Mouse (Mus musculus): ENCODE results near the gene Rnf144a.
A peak's percentile ranks its signal among the peaks of the same experiment; 100 is the strongest.

Rnf144a gene

DNA sequence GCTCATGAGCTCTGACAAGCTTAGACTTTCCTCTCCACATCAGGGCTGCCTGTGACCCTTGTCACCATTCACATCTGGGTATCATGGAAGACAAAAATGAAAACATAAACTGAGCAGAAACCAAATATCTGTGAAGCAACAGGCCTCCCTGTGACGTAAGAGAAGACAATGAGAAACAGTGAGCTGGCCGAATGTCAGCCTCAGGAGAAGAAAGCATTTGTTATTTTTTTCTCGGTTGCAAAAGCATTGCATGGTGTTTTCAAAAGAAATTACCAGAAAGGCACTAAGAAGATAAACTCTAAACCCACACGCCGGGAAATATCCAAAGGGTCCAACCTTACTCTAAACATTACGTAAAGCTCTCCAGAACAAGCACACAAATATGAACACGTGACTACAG lies 41.3 kb downstream of the Rnf144a start:
- no peak for DNase-seq (ENCODE audit: low read depth, low spot score)

DNA sequence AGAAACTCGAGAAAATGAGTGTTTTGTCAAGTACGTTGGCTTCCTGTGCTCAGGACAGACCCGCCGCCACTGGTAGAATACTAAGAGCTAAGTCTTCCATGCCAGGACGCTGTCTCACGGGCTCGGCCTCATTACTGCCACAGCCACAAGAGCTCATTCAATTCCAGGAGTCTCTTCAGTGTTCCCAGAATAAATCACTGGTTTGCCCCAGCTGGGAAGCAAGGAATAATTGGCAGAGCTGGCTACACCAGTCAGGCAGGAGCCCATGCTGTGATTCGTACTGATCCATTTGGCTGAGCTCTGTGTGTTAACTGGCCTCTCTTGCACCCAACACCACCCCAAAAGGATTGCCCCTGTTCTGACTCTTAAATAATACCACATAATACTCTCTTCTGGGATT lies 45.0 kb downstream of the Rnf144a start:
- DNase-seq (ENCODE audit: low read depth, low spot score), result no peak

DNA sequence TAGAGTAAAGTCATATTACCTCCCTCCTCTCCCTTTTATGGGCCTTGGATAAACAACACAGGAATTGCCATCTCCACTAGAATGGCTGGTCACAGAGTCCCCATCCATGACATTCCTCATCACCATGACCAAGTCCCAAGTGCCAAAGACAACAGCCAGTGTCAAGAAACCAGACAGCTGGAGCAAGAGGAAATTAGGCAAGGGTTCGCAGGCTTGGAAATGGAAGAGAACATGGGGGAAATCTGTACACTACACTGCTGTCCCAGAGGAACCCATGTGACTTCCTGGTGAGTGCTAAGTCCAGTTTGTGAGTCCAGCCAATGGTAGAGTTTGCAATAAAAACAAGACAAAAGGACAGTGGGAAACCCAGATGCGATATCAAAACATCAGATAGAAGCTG lies 47.7 kb downstream of the Rnf144a start:
- no peak for DNase-seq (ENCODE audit: low read depth, low spot score)

DNA sequence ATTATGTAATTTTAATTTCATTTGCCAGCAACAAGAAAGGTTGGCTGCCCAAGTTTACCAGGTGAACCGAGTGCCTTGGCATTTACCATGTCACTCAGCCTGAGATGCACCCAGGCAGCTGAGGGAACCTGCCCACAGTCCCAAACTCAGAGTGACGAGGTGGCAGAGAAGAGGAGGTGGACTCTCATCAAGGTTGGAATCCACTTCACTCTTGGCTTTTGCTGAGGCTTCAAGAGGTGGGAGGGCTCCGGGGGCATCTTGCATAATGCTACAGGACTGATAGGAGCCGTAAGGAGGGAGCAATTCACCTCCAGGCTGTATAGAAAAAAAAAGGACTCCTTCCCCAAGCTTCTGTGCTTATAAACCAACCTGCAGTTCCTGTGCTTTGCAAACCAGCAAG lies 48.7 kb downstream of the Rnf144a start:
- DNase-seq (ENCODE audit: low read depth, low spot score), result no peak

DNA sequence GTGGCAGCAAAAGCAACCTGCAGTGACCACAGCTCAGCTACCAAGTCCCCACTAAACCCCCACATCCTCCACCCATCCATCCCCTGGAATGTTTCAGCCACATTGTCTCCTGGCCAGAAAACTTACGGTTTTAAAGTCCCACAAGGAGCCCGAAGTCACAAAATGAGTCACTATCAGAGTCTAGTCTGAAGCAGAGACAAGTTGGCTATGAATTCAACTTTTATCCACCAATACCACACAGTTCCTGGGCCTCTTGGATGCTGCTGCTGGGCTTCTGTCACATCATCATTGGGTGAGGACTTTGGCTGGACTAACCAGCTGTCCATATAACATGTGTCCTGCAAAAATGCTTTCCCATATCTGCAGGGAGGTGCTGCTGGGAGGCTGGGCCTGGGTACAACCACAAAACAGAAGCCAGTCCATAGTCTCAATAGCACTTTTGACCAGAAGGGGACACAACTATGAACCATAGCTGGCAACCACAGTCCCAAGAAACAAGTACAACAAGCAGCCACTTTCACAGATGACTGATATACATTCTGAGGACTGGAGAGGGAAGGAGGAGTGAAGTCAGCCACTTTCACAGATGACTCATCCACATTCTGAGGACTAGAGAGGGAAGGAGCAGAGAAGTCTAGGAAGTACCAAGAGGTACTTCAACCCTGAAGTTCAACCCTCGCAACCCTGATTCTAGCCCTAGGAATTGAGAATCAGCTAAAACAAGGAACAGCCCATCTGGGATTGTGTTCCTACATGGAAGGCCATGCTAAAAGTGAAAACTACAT lies 49.3 kb downstream of the Rnf144a start:
- no peak for DNase-seq (ENCODE audit: low read depth, low spot score)

DNA sequence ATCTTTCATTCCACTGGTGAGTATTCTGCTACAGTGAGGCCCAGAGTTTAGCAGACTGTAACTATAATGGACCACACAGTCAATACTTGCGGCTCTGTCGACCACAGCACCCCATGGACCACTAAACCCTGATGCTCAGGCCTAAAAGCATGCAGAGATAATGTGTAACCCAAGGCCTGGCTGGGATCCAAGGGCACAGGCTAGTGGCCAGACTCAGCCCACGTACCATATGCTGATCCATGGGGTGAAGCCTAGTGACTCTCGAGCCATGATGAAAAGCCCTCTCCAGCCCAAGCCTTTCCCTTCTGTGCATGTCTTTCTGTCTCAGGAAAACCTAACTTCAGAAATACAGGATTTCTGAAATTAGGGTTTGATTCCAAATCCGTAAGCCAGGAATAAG lies 50.2 kb downstream of the Rnf144a start:
- no peak for DNase-seq (ENCODE audit: low read depth, low spot score)

DNA sequence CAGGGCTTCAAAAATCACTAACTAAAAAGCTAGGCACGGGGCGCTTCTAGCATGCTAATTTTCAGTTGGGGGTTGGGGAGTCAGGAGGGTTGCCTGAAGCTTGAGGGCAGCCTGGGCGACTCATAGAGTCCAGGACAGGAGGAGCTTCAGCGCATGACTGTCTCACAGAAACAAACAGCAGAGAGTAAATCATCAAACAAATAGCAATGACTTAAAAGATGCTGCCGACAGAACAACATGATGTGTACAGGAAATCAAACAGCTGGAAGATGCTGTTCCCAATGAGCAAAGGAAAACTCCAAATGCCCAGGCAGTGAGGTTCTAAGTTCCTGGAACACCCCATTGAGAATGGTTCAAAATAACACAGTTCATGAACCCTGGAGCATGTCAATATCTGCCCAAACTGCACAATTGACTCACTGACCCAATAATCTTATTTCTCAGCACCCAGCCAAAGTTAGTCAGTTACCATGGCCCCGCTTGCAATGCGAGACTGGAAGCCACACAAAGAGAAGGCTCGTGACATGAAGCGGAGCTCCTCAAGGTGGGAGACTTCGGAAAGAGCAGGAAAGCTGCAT lies 54.0 kb downstream of the Rnf144a start:
- no peak for DNase-seq (ENCODE audit: low read depth, low spot score)

DNA sequence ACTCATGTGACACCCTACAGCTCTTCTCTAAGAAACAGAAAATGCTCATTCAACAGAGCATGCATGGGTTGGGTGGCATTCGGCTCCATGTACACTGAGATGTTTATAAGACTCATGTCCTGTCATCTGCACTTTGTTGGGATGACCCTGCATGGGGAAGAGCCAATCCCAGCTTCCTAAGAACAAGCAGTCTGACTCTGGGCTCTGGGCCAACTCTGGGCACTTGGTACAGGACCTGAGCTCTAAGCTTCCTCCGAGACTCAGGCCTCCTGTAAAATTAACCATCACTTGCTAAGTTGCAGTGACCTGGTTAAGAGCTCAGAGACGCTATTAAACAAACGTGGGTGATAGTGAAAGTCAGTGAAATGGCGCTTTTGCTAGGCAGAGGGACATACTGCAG lies 55.2 kb downstream of the Rnf144a start:
- no peak for DNase-seq (ENCODE audit: low read depth, low spot score)

DNA sequence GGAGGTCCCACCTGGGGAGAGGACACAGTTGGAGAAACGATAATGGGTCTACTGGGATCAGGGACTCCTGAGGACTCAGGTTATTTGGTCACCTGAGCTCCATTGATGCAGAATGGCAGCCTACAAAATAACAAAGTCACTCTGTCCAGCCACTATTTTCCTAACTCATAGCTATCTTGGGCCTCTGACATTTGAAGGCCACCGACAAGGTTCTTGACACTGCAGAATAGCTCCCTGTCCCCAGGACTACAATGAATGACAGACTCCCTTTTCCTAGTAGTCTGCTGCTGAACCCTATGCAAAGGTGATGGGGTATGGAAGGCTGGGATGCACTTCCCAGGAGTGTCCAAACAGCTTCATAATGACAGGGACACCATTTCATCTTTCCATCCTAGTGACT lies 55.8 kb downstream of the Rnf144a start:
- no peak for DNase-seq (ENCODE audit: low read depth, low spot score)

DNA sequence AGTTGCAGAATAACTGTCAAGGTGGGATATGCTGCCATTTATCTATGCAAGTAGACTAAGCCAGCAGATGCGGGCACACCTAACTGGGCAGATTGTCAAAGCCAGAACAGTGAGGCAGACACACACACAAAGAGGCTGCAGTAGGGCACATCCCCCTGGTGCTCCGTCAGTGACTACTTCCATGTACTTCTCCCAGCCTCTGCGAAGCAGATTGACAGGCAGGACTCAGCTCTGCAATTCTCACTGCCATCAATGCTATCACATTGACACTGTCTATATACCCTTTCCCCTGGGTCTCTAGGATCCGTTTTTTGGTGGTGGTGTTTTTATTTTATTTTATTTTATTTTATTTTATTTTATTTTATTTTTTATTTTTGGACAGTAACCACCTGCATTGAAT lies 57.8 kb downstream of the Rnf144a start:
- no peak for DNase-seq (ENCODE audit: low read depth, low spot score)

DNA sequence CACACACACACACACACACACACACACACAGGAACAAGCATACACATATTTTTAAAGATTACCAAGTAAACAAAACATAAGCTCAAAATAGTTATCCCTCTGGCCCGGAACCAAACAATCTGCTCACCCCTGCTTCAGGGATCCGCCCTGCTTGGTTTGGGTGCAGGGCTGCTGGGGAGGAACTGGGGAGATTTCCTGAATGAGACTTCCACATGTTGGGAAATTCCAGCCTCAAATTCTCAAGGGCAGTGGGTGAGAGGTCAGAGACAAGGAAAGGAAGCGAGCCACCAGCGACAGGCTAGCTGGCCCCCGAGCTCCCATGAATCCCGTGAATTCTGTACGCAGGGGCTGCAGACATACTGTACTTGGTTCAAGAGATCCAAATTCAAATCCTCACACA lies 58.9 kb downstream of the Rnf144a start:
- peak; percentile 53 for DNase-seq (ENCODE audit: low read depth, low spot score)

DNA sequence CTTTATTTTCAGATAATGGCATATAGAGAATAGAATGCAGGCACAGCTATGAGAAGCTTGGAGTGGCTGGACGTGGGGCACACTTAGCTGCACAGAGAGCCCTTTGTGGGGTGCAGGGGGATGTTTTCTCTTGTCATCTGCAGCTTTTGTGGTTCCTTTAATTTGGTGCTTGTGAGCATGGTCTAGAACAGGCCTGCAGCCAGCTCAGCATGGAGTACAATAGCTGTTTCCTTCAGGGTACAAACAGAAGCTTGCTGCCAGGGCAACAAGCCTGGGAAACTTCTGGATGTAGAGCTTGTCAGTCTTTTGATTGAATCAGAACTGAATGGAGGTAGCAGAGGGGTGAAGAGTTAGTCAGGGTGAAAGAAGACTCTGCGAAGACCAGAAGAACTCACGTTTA lies 63.7 kb downstream of the Rnf144a start:
- no peak for DNase-seq (ENCODE audit: low read depth, low spot score)

DNA sequence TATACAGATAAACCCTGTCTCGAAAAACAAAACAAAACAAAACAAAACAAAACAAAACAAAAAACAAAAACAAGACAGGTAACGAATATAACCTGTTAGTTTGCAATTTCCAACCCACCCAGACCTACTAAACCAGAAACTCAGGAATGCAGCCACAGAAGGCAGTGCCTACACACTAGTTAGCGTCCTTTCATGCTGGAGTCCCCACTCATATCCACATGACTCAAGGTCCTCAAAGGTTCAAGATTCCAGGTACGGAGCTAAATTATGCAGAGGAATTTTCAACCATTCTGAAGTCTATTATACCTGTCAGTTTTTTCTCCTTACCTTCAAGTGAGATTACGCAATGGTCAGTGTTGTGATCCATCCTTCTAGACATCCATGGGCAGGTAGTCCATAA lies 70.6 kb downstream of the Rnf144a start:
- no peak for DNase-seq (ENCODE audit: low read depth, low spot score)

DNA sequence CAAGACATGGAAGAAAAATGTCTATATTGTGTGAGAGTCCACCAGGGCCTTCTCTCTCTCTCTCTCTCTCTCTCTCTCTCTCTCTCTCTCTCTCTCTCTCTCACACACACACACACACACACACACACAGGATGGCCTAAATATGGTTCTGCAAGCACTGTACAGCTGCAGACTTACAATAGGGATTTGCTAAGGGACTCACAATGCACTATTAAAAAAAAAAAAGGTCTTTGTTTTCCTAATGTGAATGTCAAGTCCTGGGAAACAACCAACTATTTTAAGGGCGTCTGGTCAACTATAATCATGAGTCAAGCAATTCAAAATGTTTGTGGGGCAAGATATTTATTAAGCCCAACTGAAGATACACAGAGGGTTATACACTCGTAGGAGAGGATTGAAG lies 71.9 kb downstream of the Rnf144a start:
- no peak for DNase-seq (ENCODE audit: low read depth, low spot score)

DNA sequence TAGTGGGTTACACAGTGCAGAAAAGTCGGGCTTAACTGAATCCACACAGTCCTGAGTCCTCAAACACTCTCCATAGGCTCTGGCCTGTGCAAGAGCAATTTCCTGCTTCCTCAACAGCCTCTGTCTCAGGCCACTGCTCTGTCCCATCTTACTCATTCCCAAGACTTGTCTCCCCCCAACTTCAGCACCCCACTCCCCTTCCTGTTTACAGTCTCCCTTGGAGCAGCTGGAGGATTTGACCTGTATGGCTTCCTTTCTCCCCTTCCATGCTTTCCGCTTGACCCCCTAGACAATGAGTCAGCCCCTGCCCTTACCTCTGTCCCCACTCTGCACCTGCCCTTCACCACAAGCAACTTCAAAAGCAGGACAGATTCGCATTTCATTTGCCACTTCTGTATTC lies 72.4 kb downstream of the Rnf144a start:
- no peak for DNase-seq (ENCODE audit: low read depth, low spot score)

DNA sequence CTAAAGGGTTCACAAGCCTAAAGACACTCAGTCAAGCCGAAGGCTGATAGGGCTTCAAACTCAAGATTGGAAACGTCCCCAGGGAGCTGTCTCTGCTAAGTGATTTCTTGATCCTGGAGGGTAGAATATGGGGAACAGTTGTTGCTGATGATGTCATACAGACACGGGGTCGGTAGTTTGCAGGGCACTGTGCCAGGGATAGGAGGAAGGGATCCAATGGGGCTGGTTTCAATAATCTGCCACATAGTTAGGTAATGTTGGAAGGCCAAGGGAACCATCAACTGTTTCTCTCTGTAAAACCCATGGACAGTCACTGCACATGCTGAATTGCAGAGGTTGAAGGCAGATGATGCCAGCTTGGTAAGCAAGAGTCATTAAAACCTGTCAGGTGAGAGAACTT lies 73.0 kb downstream of the Rnf144a start:
- DNase-seq (ENCODE audit: low read depth, low spot score), result no peak

DNA sequence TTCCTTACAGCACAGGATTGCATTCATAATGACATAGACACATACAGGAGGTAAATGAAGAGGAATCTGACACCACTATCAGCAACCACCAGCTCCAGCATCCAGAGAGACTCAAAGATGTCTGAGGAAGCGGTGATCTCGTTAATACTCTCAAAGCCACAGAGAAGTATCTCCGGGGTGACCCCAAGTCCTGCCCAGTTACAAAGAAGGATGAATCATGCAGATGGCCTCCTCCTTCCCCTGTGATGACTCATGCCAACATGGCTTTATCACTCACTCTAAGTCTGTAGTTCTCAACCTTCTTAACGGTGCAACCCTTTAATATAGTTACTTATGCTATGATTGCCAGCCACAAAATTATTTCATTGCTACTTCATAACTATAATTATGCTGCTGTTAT lies 74.4 kb downstream of the Rnf144a start:
- DNase-seq (ENCODE audit: low read depth, low spot score), result no peak

DNA sequence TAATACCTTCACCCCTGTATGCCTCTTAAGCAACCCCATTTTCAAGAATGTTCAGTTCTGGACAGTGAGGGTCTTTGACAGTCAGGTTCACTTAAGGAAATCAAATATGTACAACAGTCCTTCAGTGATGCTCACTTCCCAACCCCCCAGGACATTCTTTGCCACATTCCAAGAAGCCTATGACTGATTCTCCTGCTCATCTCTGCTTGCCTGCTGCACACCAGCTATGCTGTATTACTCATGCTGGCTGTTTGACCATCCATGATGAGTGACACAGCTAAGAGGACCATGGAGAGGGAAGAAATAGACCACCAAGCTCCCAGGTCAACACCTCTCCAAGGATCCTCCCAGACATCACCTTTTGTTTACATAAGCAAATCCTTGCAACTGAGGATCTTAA lies 75.2 kb downstream of the Rnf144a start:
- no peak for DNase-seq (ENCODE audit: low read depth, low spot score)

DNA sequence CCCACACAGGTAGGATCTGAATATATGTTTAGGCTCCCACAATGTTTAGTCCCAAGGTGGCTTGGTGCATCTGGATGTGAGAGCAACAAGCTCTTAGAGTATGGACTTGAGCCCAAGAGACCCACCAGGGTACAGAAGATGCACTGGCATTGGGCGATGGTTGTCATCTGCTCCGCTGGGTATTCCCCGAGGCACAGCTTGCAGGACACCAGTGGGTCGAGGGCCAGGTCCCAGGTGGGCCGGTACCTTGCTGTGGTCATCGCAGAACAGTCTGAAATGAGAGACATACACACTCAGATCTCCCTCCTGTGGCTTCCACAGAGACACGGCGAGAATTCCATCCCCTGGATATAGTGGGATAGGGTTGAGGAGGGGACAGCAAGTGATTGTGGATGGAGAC lies 75.9 kb downstream of the Rnf144a start:
- DNase-seq (ENCODE audit: low read depth, low spot score), result no peak

DNA sequence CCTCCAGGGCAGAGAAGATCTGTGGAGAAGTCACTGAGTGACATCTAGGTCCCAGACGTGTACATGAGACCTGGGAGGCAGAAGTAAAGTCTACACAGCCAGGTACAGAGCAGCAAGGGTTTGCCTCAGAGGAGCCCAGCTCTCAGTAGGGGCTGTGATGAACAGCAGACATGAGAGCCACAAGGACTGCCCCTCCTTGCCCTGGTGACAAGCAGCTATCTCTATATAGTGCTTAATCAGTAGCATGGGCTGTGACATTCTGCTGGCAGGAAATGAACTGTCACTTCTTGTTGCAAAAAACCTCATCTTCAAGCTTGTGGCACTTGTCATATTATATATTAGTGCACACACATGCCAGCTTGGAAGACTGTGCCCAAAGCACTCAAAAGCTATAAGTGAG lies 81.4 kb downstream of the Rnf144a start:
- no peak for DNase-seq (ENCODE audit: low read depth, low spot score)

DNA sequence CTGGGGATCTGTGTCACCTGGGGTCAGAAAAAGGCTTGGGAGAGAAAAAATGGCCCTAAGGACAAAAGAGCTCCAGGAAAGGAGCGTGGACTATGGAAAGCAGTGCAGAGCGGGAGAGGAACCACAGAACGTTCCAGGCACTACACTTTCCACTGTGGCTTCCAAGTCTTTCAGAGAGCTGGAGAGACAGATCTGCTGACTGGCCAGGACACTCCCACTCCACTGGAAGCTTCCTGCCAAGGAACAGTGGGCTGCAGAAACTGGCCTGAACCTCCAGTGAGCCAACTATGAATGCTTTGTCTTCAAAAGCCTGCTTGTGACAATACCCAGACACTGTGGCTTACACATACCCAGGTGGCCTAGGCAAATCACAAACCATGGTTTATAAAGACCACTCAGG lies 84.0 kb downstream of the Rnf144a start:
- DNase-seq (ENCODE audit: low read depth, low spot score), result peak; percentile 62

DNA sequence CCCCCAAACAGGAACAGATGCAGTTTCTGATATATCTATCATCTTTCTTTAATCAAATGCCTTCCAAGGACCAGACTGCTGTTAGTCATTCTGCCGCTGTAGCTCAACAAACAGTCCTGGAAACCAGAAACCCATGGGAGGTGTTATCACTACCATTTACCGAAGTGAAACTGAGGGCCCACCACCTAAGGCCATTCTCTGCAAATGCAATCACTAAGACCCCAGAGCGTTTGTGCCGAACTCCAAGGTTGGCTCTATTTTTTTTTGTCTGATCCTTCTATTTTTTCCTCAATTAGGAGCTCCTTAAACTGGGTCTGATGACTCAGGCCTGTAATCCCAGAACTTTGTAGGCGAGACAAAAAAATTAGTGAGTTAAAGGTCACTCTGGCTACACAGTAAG lies 85.3 kb downstream of the Rnf144a start:
- DNase-seq (ENCODE audit: low read depth, low spot score), result no peak

DNA sequence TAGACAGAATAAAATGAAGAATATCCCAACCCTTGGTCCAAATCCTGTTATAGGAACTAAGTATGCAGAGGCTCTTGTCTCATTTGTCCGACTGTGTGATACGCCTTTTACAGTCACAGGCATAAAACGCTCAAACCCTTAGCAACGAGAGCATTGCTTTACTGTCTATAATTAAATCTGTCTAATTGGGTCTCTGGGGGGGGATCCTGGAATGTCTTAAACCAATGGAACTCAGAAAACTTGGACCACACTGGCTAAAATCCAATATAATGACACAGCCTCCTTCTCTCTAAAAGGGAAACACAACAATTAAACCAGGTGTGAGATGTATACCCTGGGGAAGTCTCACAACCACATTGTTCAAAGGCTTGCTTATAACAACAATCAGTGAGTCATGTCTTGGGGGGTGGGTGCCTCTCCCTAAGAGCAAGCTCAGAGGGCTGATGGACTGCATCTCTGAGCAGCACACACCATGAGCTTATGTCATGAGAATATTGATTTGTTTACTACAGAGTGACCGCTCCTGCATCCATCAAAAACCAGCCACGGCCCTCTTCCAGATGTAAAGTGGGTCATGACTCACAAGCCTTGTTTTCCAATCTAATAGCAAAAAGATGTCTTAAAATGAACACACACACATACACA lies 85.9 kb downstream of the Rnf144a start:
- no peak for DNase-seq (ENCODE audit: low read depth, low spot score)
